Mouse (Mus musculus) stomach, postnatal 0 days (tissue): ENCODE measurements around the gene Sgk1.

Experiments
- CTCF ChIP-seq: IDR thresholded peaks from 2 replicates; pipeline ENCODE4 v1.5.1; 2016; ENCODE audit warnings: antibody characterized with exemption, low read depth, mild to moderate bottlenecking, moderate library complexity
- EP300 ChIP-seq: optimal IDR thresholded peaks from 2 replicates; pipeline ENCODE3; 2016; ENCODE audit warnings: antibody characterized with exemption

DNA sequence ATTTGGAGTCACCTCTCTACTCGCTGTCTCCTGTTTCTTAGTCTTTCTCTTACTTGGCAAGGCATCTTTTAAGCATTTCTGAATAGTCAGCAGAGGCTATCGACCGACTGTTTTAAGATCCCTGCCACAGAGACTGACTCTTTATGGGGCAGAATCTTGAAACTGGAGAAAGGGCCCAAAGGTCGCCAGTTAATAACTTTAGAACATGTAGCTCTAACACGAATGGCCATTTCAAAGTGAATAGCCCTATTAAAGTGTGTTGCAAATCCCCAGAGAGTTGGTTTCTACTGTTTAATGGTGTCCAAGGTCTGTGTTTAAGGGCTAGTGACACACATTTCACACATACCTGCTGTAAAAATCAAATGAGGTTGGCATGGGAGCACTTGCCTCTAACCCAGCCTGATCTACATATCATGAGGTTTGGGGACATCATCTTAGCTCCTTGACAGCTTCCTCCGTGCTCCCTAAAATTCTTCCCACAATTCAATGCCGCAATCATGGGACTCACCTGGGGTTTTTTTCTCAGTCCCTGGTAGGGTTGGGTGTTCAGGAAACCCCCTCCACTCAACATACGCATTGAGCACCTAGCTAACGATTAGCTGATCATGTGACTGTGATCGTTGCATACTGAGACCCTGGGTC lies 125.3 kb downstream of the Sgk1 start:
- no peak for TF ChIP-seq CTCF
- TF ChIP-seq EP300 = no peak
